Mouse (Mus musculus) C2C12 (cell line): ENCODE measurements at regions not wholly inside any gene's neighbourhood (a gene's known extent, or its start where the extent isn't known, plus 50 kb on each side); places are given as distances from the start of the nearest gene placed in this dataset.

ENCODE experiments used
- CEBPB ChIP-seq: IDR thresholded peaks from one replicate; pipeline ENCODE4 v1.6.1; 2011; ENCODE audit warnings: low read depth, mild to moderate bottlenecking, control low read depth, moderate library complexity
- CTCF ChIP-seq: IDR thresholded peaks from one replicate; pipeline ENCODE4 v1.5.1; 2011; ENCODE audit not compliant: control insufficient read depth, insufficient read depth, insufficient read length
- FOSL1 ChIP-seq: IDR thresholded peaks from one replicate; pipeline ENCODE4 v1.8.0; 2011; ENCODE audit warnings: mild to moderate bottlenecking, low read length; ENCODE audit not compliant: poor library complexity, insufficient read depth, severe bottlenecking
- MYOD1 ChIP-seq: IDR thresholded peaks from one replicate; pipeline ENCODE4 v1.6.1; 2011; ENCODE audit warnings: low read depth; ENCODE audit not compliant: control insufficient read depth, insufficient read length
- MYOG ChIP-seq: IDR thresholded peaks from one replicate; pipeline ENCODE4 v1.6.1; 2011; ENCODE audit not compliant: control insufficient read depth, insufficient read length; ENCODE audit errors: extremely low read depth

DNA sequence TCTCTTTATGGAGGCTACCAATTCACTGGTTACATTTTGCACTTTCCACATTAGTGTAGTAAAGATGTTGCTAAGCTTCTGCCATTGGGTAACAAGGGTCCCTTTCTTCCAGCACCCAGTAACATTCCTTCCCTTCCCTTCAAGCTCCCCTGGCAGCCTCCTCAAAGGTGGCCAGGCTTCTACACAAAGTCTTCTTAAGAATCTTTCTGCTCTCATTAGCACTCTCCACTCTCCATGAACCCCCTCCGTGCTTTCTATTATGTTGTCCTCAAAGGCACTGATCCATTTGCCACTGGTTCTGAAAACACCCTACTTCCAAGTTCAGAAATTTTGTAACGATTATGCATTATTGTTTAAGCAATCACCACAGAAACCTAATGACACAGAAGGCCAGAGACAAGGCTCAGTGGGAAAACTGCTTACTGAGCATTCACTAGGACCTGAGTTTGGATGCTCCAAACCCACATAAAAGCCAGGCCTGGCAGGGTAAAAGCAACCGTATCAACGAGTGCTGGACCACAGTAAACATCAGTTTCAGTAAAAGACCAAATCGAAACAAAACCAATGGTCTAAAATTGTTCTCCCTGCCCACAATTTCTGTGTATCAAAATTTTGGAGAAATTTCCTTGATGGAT, 522.6 kb downstream of the Gja1 start:
- TF ChIP-seq CTCF (no peak), FOSL1 (no peak), MYOD1 (no peak), CEBPB (no peak), MYOG (no peak)
